In genomic region chr5:97126005-97126404, GRCm38 (mm10) we compare ENCODE assay signal across 8 mouse cellular contexts. TPM values are rescaled to one million over a fixed set of nuclear protein-coding genes. Genes with fewer than 3 reads are reported as not detected.
DNase-seq lines count a peak whose midpoint lies in the region; ATAC-seq and TF ChIP-seq lines count a peak whose summit lies in the region.

No protein-coding gene starts in this region.

- no peak overlapping the region for H3K4me3 ChIP-seq in testis, adult 2 months (ENCODE audit: control insufficient read depth, low read depth, low read length)
- H3K4me3 ChIP-seq in embryonic fibroblast, embryonic 13.5 days (ENCODE audit: insufficient read depth, low read length) = no peak overlapping the region
- H3K4me3 ChIP-seq in intestine, postnatal 0 days (ENCODE audit: low read depth, low read length) = no peak overlapping the region

- no peak overlapping the region for H3K4me2 ChIP-seq in intestine, postnatal 0 days (replicated peaks; ENCODE audit: low read depth)

- WGBS in intestine, postnatal 0 days = 15% methylated on average over 4 of the region's 4 CpGs

- TF ChIP-seq POLR2A in testis, adult 2 months (IDR thresholded peaks at IDR 0.05; ENCODE audit: control insufficient read depth, low read depth, low read length) = no peak
- TF ChIP-seq POLR2A in embryonic fibroblast, embryonic 13.5 days (IDR thresholded peaks at IDR 0.05; ENCODE audit: low read depth, low read length) = no peak

- ATAC-seq in intestine, postnatal 0 days = no peak
- peak; percentile 69; the same call in 1 of the 2 replicates for ATAC-seq in megakaryocyte, adult 5-6 weeks (ENCODE audit: poor library complexity, severe bottlenecking)

- peaks cover 2% of the 10 kb centered on the region for H3K4me1 ChIP-seq in testis, adult 2 months (ENCODE audit: control insufficient read depth, insufficient read depth, low read length)
- no peaks in the 10 kb centered on the region for H3K4me1 ChIP-seq in embryonic fibroblast, embryonic 13.5 days (ENCODE audit: control insufficient read depth, insufficient read depth, low read length)
- H3K4me1 ChIP-seq in intestine, postnatal 0 days (replicated peaks; ENCODE audit: control insufficient read depth, insufficient read depth, low read length) = no peaks in the 10 kb centered on the region

- H3K27me3 ChIP-seq in testis, adult 2 months (ENCODE audit: control insufficient read depth, insufficient read depth, low read length) = no peaks in the 10 kb centered on the region
- no peaks in the 10 kb centered on the region for H3K27me3 ChIP-seq in intestine, postnatal 0 days (replicated peaks; ENCODE audit: control insufficient read depth, insufficient read depth, low read length)

- H3K9ac ChIP-seq in intestine, postnatal 0 days (ENCODE audit: low read depth, low read length) = no peak overlapping the region

- peak; percentile 78; the same call in 1 of the 2 replicates for TF ChIP-seq CTCF in testis, adult 2 months (IDR thresholded peaks at IDR 0.05; ENCODE audit: control insufficient read depth, insufficient read depth, insufficient replicate concordance, low read depth, low read length)
- TF ChIP-seq CTCF in embryonic fibroblast, embryonic 13.5 days (IDR thresholded peaks at IDR 0.05; ENCODE audit: borderline replicate concordance, insufficient read depth, low read length) = peak; percentile 78
- TF ChIP-seq CTCF in intestine, postnatal 0 days (IDR thresholded peaks at IDR 0.05; ENCODE audit: low read depth) = peak; percentile 81

- peak; percentile 33 for DNase-seq in cerebellum, adult 11 months
- DNase-seq in cerebellum, adult 11-12 months = no peak
- no peak for DNase-seq in testis, postnatal 14 days (ENCODE audit: low spot score)
- peak; percentile 6 for DNase-seq in skeletal muscle tissue, adult 2 months (ENCODE audit: low read depth, low spot score)

- H3K9me3 ChIP-seq in intestine, postnatal 0 days (ENCODE audit: control insufficient read depth) = no peaks in the 10 kb centered on the region

- no peak overlapping the region for H3K27ac ChIP-seq in testis, adult 2 months (ENCODE audit: control insufficient read depth, insufficient read depth, low read depth, low read length)
- no peak overlapping the region for H3K27ac ChIP-seq in embryonic fibroblast, embryonic 13.5 days (ENCODE audit: insufficient read depth, low read length)
- H3K27ac ChIP-seq in intestine, postnatal 0 days (ENCODE audit: low read depth, low read length) = no peak overlapping the region

- no peaks in the 10 kb centered on the region for H3K36me3 ChIP-seq in testis, adult 2 months (ENCODE audit: control insufficient read depth, insufficient read depth, low read length)
- no peaks in the 10 kb centered on the region for H3K36me3 ChIP-seq in intestine, postnatal 0 days (ENCODE audit: control insufficient read depth, insufficient read depth)

RNA-seq across cellular contexts. Expression of gene Paqr3, which starts 14.6 kb away (rescaled TPM):
- 7.0 and 7.2 TPM in 2 replicates for polyA plus RNA-seq in testis, adult 2 months (2012; rRNA removed)
- polyA plus RNA-seq in embryonic fibroblast, embryonic 13.5 days (2011; ENCODE audit: insufficient read length, low read depth, missing spikeins) = 8.7 and 13.5 TPM in 2 replicates
- polyA plus RNA-seq in intestine, postnatal 0 days (2015; fragmentation: Nextera tagmentation; extraction: Ambion mirVana) = 0.50 and 0.69 TPM in 2 replicates
- total RNA-seq in megakaryocyte, adult 5-6 weeks (2015) = 8.7 and 10.3 TPM in 2 replicates
- 5.8 and 7.4 TPM in 2 replicates for total RNA-seq in megakaryocyte, adult 5-6 weeks (2017)

Comparison
In these comparisons a context has a peak if more than half of its experiments do, and no peak if none do; other contexts are left out.
1. DNase-seq: peak in cerebellum, adult 11 months (single experiment) and skeletal muscle tissue, adult 2 months (single experiment); none in cerebellum, adult 11-12 months (single experiment) and testis, postnatal 14 days (single experiment).
2. Peak in every context shown above with its lines, with median percentiles within 50 percentile points of each other: CTCF ChIP-seq.